Mouse (Mus musculus) liver, postnatal 0 days (tissue): ENCODE measurements around the gene St5.

Experiments used
- CTCF ChIP-seq: sonication (generic); IDR thresholded peaks from 2 replicates; pipeline ENCODE4 v1.5.1; 2016; ENCODE audit warnings: antibody characterized with exemption, low read depth
- EP300 ChIP-seq: IDR thresholded peaks from 2 replicates; pipeline ENCODE4 v1.6.1; 2016; ENCODE audit warnings: antibody characterized with exemption, low read depth, mild to moderate bottlenecking

DNA sequence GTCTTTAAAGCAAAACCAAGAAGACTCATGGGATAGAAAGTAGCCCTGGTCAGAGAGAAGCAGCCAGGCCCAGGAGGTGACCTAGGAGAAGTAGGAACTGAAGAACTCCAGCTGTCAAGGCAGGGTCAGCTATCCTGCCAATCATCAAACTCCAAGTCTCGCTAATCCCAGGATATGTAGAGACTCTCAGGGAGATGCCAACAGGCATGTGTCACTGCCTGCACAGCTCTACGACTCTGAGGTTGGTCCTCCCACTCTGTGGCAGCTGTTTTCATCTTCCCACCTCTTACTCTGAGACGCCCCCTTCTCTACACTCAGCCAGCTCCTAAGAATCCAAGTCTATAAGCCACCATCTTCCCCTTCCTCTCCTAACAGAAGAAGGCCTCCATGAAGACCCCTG lies 170.7 kb downstream of the St5 start:
- TF ChIP-seq CTCF (no peak), EP300 (no peak)
